Mouse (Mus musculus): ENCODE results near the gene Asgr1.
"Not testable (repeated sequence)": the region's sequence is repeated elsewhere in the genome, so short reads cannot be mapped to it uniquely, and the experiment has no call there.

Asgr1 gene

GRCm38 (mm10) chr11:70053898-70054570 is at the start of gene Asgr1:
Asgr1 (plus strand) TSS chr11:70054085.
- DNase-seq (ENCODE audit: low spot score in 2 of 2) = no peak

- DNase-seq (ENCODE audit: low spot score in 2 of 2) = no peak
Observed at GRCm38 (mm10) chr11:70005521-70005920, 48.4 kb upstream of the Asgr1 start.

GRCm38 (mm10) chr11:70010033-70010432 is 43.9 kb upstream of the Asgr1 start:
- DNase-seq (ENCODE audit: low spot score in 2 of 2) = no peak

- DNase-seq (ENCODE audit: low spot score in 2 of 2) = no peak
Observed at GRCm38 (mm10) chr11:70010548-70010947, 43.3 kb upstream of the Asgr1 start.

GRCm38 (mm10) chr11:70010961-70011360 is 42.9 kb upstream of the Asgr1 start:
- DNase-seq (ENCODE audit: low spot score in 2 of 2) = no peak

- DNase-seq (ENCODE audit: low spot score in 2 of 2) = no peak
Observed at GRCm38 (mm10) chr11:70012931-70013330, 41.0 kb upstream of the Asgr1 start.

GRCm38 (mm10) chr11:70013408-70013807 is 40.5 kb upstream of the Asgr1 start:
- DNase-seq (ENCODE audit: low spot score in 2 of 2) = no peak

GRCm38 (mm10) chr11:70014051-70014450 is 39.8 kb upstream of the Asgr1 start:
- no peak for DNase-seq (ENCODE audit: low spot score in 2 of 2)

GRCm38 (mm10) chr11:70014880-70015558 is 38.9 kb upstream of the Asgr1 start, which contains the start of gene Acadvl:
Acadvl (minus strand) TSS chr11:70015411.
- DNase-seq (ENCODE audit: low spot score in 2 of 2) = peak; percentile 69 to 76

GRCm38 (mm10) chr11:70015677-70016076 is 38.2 kb upstream of the Asgr1 start:
- DNase-seq (ENCODE audit: low spot score in 2 of 2) = no peak

- DNase-seq (ENCODE audit: low spot score in 2 of 2) = not testable (repeated sequence)
Observed at GRCm38 (mm10) chr11:70016177-70016576, 37.7 kb upstream of the Asgr1 start.

GRCm38 (mm10) chr11:70016669-70017068 is 37.2 kb upstream of the Asgr1 start, which contains the start of gene Dlg4:
Dlg4 (plus strand) TSS chr11:70016942.
- DNase-seq (ENCODE audit: low spot score in 2 of 2) = no peak

GRCm38 (mm10) chr11:70017199-70017767 is 36.6 kb upstream of the Asgr1 start:
- no peak for DNase-seq (ENCODE audit: low spot score in 2 of 2)

- DNase-seq (ENCODE audit: low spot score in 2 of 2) = no peak
Observed at GRCm38 (mm10) chr11:70018131-70018990, 35.5 kb upstream of the Asgr1 start.

GRCm38 (mm10) chr11:70019495-70020021 is 34.3 kb upstream of the Asgr1 start:
- DNase-seq (ENCODE audit: low spot score in 2 of 2) = no peak

GRCm38 (mm10) chr11:70020022-70020631 is 33.8 kb upstream of the Asgr1 start:
- no peak for DNase-seq (ENCODE audit: low spot score in 2 of 2)

- DNase-seq (ENCODE audit: low spot score in 2 of 2) = peak; percentile 31 to 52
Observed at GRCm38 (mm10) chr11:70020731-70021263, 33.1 kb upstream of the Asgr1 start.

- DNase-seq (ENCODE audit: low spot score in 2 of 2) = peak; percentile 86 to 91
Observed at GRCm38 (mm10) chr11:70021264-70022132, 32.4 kb upstream of the Asgr1 start.

GRCm38 (mm10) chr11:70023481-70024150 is 30.3 kb upstream of the Asgr1 start:
- DNase-seq (ENCODE audit: low spot score in 2 of 2) = no peak
